Mouse (Mus musculus) forebrain, embryonic 12.5 days (tissue): ENCODE measurements around the gene Nf1. TPM values are rescaled to one million over a fixed set of nuclear protein-coding genes. Genes with fewer than 3 reads are reported as not detected.
A peak's percentile ranks its signal among the peaks of the same experiment; 100 is the strongest.

Experiments
- ATAC-seq: fragments of 200-750 bp; cut with Nextera tagmentation; 2 replicates; pipeline ENCODE4 v1.8.0; 2017; ENCODE audit warnings: moderate TSS enrichment; ENCODE audit not compliant: low FRiP score
- H3K27ac ChIP-seq: fragments of 300-500 bp; sonication (generic); 2 replicates; pipeline ENCODE4 v1.5.1; 2016; ENCODE audit warnings: mild to moderate bottlenecking
- H3K27me3 ChIP-seq: fragments of 300-500 bp; sonication (generic); 2 replicates; pipeline ENCODE4 v1.6.1; 2016; ENCODE audit warnings: mild to moderate bottlenecking
- H3K36me3 ChIP-seq: fragments of 300-500 bp; sonication (generic); replicated peaks from 2 replicates; pipeline ENCODE4 v1.6.1; 2016; ENCODE audit warnings: mild to moderate bottlenecking
- H3K4me1 ChIP-seq: fragments of 300-500 bp; sonication (generic); 2 replicates; pipeline ENCODE4 v1.6.1; 2016
- H3K4me2 ChIP-seq: fragments of 300-500 bp; sonication (generic); 2 replicates; pipeline ENCODE4 v1.6.1; 2016; ENCODE audit warnings: mild to moderate bottlenecking, moderate library complexity
- H3K4me3 ChIP-seq: fragments of 300-500 bp; sonication (generic); replicated peaks from 2 replicates; pipeline ENCODE4 v1.5.1; 2016; ENCODE audit warnings: mild to moderate bottlenecking
- H3K9ac ChIP-seq: fragments of 300-500 bp; sonication (generic); 2 replicates; pipeline ENCODE4 v1.6.1; 2016; ENCODE audit warnings: mild to moderate bottlenecking
- H3K9me3 ChIP-seq: fragments of 300-500 bp; sonication (generic); 2 replicates; pipeline ENCODE4 v1.6.1; 2016
- WGBS: fragments of 180-500 bp; shearing (Covaris S2); methylation state at CpG from one replicate; pipeline ENCODE4 v1.1.7; 2016; 5-methylcytosine and 5-hydroxymethylcytosine counted together
- polyA plus RNA-seq: library from polyadenylated mRNA; unstranded; fragments of >200 nt; fragmentation: Nextera tagmentation; extraction: Ambion mirVana; gene quantifications from 2 replicates; pipeline ENCODE4 v1.2.1, GENCODE M21; 2016

Gene Nf1
- polyA plus RNA-seq, 1 experiment from 2014 or later: 8.9 TPM

- Histone ChIP-seq H3K27me3 (no peaks in the 10 kb centered on the region), H3K27ac (no peak overlapping the region), H3K9me3 (no peaks in the 10 kb centered on the region), H3K9ac (no peak overlapping the region), H3K36me3 (peaks cover 12% of the 10 kb centered on the region; the same call in 1 of the 2 replicates), H3K4me2 (no peak overlapping the region), H3K4me3 (no peak overlapping the region), H3K4me1 (peaks cover 7% of the 10 kb centered on the region; the same call in 1 of the 2 replicates)
- 52% methylated on average over 4 of the region's 4 CpGs for WGBS
- ATAC-seq: no peak
Observed at GRCm38 (mm10) chr11:79426571-79426970, 87.1 kb downstream of the Nf1 start.

GRCm38 (mm10) chr11:79427638-79428037 lies 88.1 kb downstream of the Nf1 start:
- no peak overlapping the region for H3K4me2 ChIP-seq
- 0 out of 2 replicates have a peak overlapping the region, but pooled peaks have one; percentile 36 for H3K27ac ChIP-seq
- H3K4me3 ChIP-seq: no peak overlapping the region
- H3K27me3 ChIP-seq: no peaks in the 10 kb centered on the region
- no peak overlapping the region for H3K9ac ChIP-seq
- no peaks in the 10 kb centered on the region for H3K9me3 ChIP-seq
- ATAC-seq: peak; percentile 58; the same call in 1 of the 2 replicates
- 0% methylated on average over 2 of the region's 2 CpGs for WGBS
- H3K36me3 ChIP-seq: peaks cover 9% of the 10 kb centered on the region
- H3K4me1 ChIP-seq: peaks cover 7% of the 10 kb centered on the region; the same call in 1 of the 2 replicates

GRCm38 (mm10) chr11:79435252-79435651 lies 95.8 kb downstream of the Nf1 start:
- no peaks in the 10 kb centered on the region for H3K27me3 ChIP-seq
- 92% methylated on average over 4 of the region's 4 CpGs for WGBS
- peaks cover 23% of the 10 kb centered on the region for H3K36me3 ChIP-seq
- H3K4me1 ChIP-seq: no peaks in the 10 kb centered on the region
- H3K9ac ChIP-seq: no peak overlapping the region
- no peak overlapping the region for H3K27ac ChIP-seq
- no peak overlapping the region for H3K4me2 ChIP-seq
- no peak overlapping the region for H3K4me3 ChIP-seq
- ATAC-seq: no peak
- no peaks in the 10 kb centered on the region for H3K9me3 ChIP-seq

GRCm38 (mm10) chr11:79448361-79448760 lies 108.9 kb downstream of the Nf1 start:
- no peak overlapping the region for H3K27ac ChIP-seq
- H3K27me3 ChIP-seq: no peaks in the 10 kb centered on the region
- peaks cover 64% of the 10 kb centered on the region for H3K36me3 ChIP-seq

GRCm38 (mm10) chr11:79452966-79453365 lies 113.5 kb downstream of the Nf1 start:
- H3K9me3 ChIP-seq: no peaks in the 10 kb centered on the region
- H3K9ac ChIP-seq: no peak overlapping the region
- no peak overlapping the region for H3K4me3 ChIP-seq
- H3K27me3 ChIP-seq: no peaks in the 10 kb centered on the region
- no peak for ATAC-seq
- H3K27ac ChIP-seq: no peak overlapping the region
- no peaks in the 10 kb centered on the region for H3K4me1 ChIP-seq
- no peak overlapping the region for H3K4me2 ChIP-seq
- H3K36me3 ChIP-seq: peaks cover 71% of the 10 kb centered on the region

More at GRCm38 (mm10) chr11:79448361-79448760, 108.9 kb downstream of the Nf1 start:
- Histone ChIP-seq H3K4me1 (no peaks in the 10 kb centered on the region), H3K9me3 (no peaks in the 10 kb centered on the region), H3K9ac (no peak overlapping the region), H3K4me3 (no peak overlapping the region), H3K4me2 (no peak overlapping the region)
- no peak for ATAC-seq

GRCm38 (mm10) chr11:79457928-79458327 lies 118.4 kb downstream of the Nf1 start:
- Histone ChIP-seq H3K9me3 (no peaks in the 10 kb centered on the region), H3K36me3 (peaks cover 54% of the 10 kb centered on the region), H3K4me2 (no peak overlapping the region), H3K27me3 (no peaks in the 10 kb centered on the region), H3K4me3 (no peak overlapping the region), H3K4me1 (no peaks in the 10 kb centered on the region), H3K27ac (no peak overlapping the region), H3K9ac (no peak overlapping the region)
- ATAC-seq: no peak
- WGBS: 85% methylated on average over 3 of the region's 3 CpGs

- Histone ChIP-seq H3K4me3 (no peak overlapping the region), H3K4me1 (no peaks in the 10 kb centered on the region), H3K27me3 (no peaks in the 10 kb centered on the region), H3K9ac (no peak overlapping the region), H3K36me3 (peaks cover 43% of the 10 kb centered on the region), H3K27ac (no peak overlapping the region), H3K4me2 (no peak overlapping the region), H3K9me3 (no peaks in the 10 kb centered on the region)
- WGBS: 89% methylated on average over 4 of the region's 4 CpGs
- no peak for ATAC-seq
Observed at GRCm38 (mm10) chr11:79459846-79460245, 120.4 kb downstream of the Nf1 start.

GRCm38 (mm10) chr11:79460756-79461450 lies 121.4 kb downstream of the Nf1 start:
- Histone ChIP-seq H3K36me3 (peaks cover 33% of the 10 kb centered on the region), H3K4me3 (no peak overlapping the region), H3K27me3 (no peaks in the 10 kb centered on the region), H3K27ac (no peak overlapping the region), H3K9ac (no peak overlapping the region), H3K4me2 (no peak overlapping the region), H3K4me1 (no peaks in the 10 kb centered on the region), H3K9me3 (no peaks in the 10 kb centered on the region)
- no peak for ATAC-seq
- WGBS: 97% methylated on average over 3 of the region's 3 CpGs

GRCm38 (mm10) chr11:79468097-79468496 lies 128.6 kb downstream of the Nf1 start:
- Histone ChIP-seq H3K9me3 (no peaks in the 10 kb centered on the region), H3K36me3 (peaks cover 40% of the 10 kb centered on the region), H3K27me3 (no peaks in the 10 kb centered on the region), H3K27ac (no peak overlapping the region), H3K4me1 (no peaks in the 10 kb centered on the region), H3K9ac (no peak overlapping the region), H3K4me2 (no peak overlapping the region), H3K4me3 (no peak overlapping the region)
- WGBS: 90% methylated on average over 1 of the region's 1 CpGs
- no peak for ATAC-seq

- Histone ChIP-seq H3K4me2 (no peak overlapping the region), H3K36me3 (peaks cover 22% of the 10 kb centered on the region), H3K27ac (no peak overlapping the region), H3K27me3 (no peaks in the 10 kb centered on the region), H3K9ac (no peak overlapping the region), H3K4me3 (no peak overlapping the region), H3K9me3 (no peaks in the 10 kb centered on the region), H3K4me1 (no peaks in the 10 kb centered on the region)
- WGBS: 89% methylated on average over 6 of the region's 6 CpGs
- no peak for ATAC-seq
Observed at GRCm38 (mm10) chr11:79483392-79483791, 143.9 kb downstream of the Nf1 start.

- 86% methylated on average over 7 of the region's 7 CpGs for WGBS
- no peak overlapping the region for H3K27ac ChIP-seq
- peaks cover 18% of the 10 kb centered on the region for H3K36me3 ChIP-seq
- no peaks in the 10 kb centered on the region for H3K27me3 ChIP-seq
- no peak for ATAC-seq
- H3K4me3 ChIP-seq: no peak overlapping the region
- H3K9me3 ChIP-seq: no peaks in the 10 kb centered on the region
- H3K4me2 ChIP-seq: no peak overlapping the region
- no peaks in the 10 kb centered on the region for H3K4me1 ChIP-seq
- H3K9ac ChIP-seq: no peak overlapping the region
Observed at GRCm38 (mm10) chr11:79483876-79484528, 144.5 kb downstream of the Nf1 start.

- Histone ChIP-seq H3K36me3 (peaks cover 22% of the 10 kb centered on the region), H3K4me1 (no peaks in the 10 kb centered on the region), H3K4me3 (no peak overlapping the region), H3K4me2 (no peak overlapping the region), H3K9me3 (no peaks in the 10 kb centered on the region), H3K27me3 (no peaks in the 10 kb centered on the region), H3K9ac (no peak overlapping the region), H3K27ac (no peak overlapping the region)
- no peak for ATAC-seq
Observed at GRCm38 (mm10) chr11:79484721-79485120, 145.2 kb downstream of the Nf1 start.
